Mouse (Mus musculus) right cerebral cortex, adult 2 months (tissue): ENCODE data around the gene Cd2bp2.

Source experiments
- DNase-seq, 2 experiments: peaks; one replicate each; pipeline ENCODE4 v3.0.0; 2021 to 2022; ENCODE audit warnings: low spot score in 2 of 2

Gene Cd2bp2

DNA sequence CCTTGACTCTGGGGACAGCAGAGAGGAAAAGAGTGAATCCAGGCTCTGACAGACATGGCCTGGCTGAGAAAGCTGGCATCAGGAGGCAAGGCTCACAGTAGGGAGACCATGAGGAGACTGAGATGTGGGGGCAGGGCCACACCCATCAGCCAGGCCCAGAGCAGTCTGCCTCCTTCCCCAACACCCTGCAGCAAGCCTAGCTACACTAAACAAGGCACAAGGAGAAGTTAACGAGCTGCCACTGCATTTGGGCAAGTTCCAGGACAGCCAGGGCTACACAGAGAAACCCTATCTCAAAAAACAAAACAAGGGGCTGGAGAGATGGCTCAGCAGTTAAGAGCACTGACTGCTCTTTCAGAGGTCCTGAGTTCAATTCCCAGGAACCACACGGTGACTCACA is 53.6 kb downstream of the Cd2bp2 start:
- no peak for DNase-seq
